Mouse (Mus musculus): ENCODE measurements around the gene Rnd2.

- no peak for TF ChIP-seq CTCF (IDR thresholded peaks at IDR 0.05; ENCODE audit: extremely low read depth, insufficient read depth, insufficient read length, insufficient replicate concordance)
- TF ChIP-seq POLR2A (IDR thresholded peaks at IDR 0.05; ENCODE audit: low read depth, low read length), result no peak
These were observed 2.0 kb upstream of the Rnd2 start for GRCm38 (mm10) chr11:101462583-101463440.
